In the genomic region with DNA sequence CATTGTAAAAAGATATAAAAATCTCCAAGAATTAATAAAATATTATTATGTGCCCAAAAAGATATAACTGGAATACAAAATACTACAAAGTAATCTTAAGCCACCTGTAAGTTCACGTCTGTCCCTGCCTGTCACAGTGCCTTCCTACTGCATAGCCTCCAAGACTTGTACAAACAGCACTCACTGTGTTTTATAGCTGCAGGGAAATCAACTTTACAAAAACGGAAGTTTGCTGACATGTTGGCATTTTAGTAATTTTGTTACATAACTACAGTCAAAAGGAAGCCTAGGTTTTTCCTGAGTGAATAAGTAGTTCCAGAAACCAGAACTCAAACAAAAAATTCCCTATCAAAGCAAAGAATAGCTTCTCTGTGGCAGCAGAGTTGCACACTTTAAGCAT, we compare ENCODE assay signal across 18 mouse cellular contexts.
"Had no signal": no experiment of that assay in that cellular context is flagged by ENCODE, and none has a peak within 500 bp of the region (broad histone marks: within the 10 kb centered on the region; RNA-seq: fewer than 3 reads in every experiment).

No protein-coding gene starts in this region.

- H3K4me1 ChIP-seq: limb, embryonic 10.5 days; limb, embryonic 13.5 days; liver, embryonic 12.5 days; liver, embryonic 15.5 days; lung, embryonic 15.5 days; midbrain, embryonic 12.5 days had no signal

- H3K4me3 ChIP-seq: limb, embryonic 10.5 days; limb, embryonic 13.5 days; liver, embryonic 12.5 days; liver, embryonic 15.5 days; lung, embryonic 15.5 days; midbrain, embryonic 12.5 days; myocyte had no signal

- H3K27me3 ChIP-seq: limb, embryonic 13.5 days; liver, embryonic 12.5 days; liver, embryonic 15.5 days; lung, embryonic 15.5 days; midbrain, embryonic 12.5 days had no signal

- ATAC-seq: intestine, embryonic 16.5 days; liver, embryonic 12.5 days; midbrain, embryonic 16.5 days had no signal

- H3K9me3 ChIP-seq: limb, embryonic 10.5 days; limb, embryonic 13.5 days; liver, embryonic 12.5 days; liver, embryonic 15.5 days; lung, embryonic 15.5 days; midbrain, embryonic 12.5 days had no signal

- H3K36me3 ChIP-seq: liver, embryonic 15.5 days had no signal

- H3K9ac ChIP-seq: limb, embryonic 13.5 days; liver, embryonic 12.5 days; liver, embryonic 15.5 days; lung, embryonic 15.5 days; midbrain, embryonic 12.5 days had no signal

- DNase-seq: kidney, adult 18-20 months; kidney, postnatal 14 days; liver; lung, adult 18-20 months; lung, postnatal 14 days; lung, postnatal 4 days; thymus, adult 2 months; thymus, postnatal 14 days; thymus, postnatal 4 days had no signal

- H3K27ac ChIP-seq: limb, embryonic 10.5 days; limb, embryonic 13.5 days; liver, embryonic 12.5 days; liver, embryonic 15.5 days; lung, embryonic 15.5 days; midbrain, embryonic 12.5 days had no signal

- H3K4me2 ChIP-seq: limb, embryonic 13.5 days; liver, embryonic 12.5 days; liver, embryonic 15.5 days; lung, embryonic 15.5 days; midbrain, embryonic 12.5 days had no signal
